Mouse (Mus musculus) CH12.LX (cell line): Measurements from ENCODE around the gene Ap3d1. TPM values are rescaled to one million over a fixed set of nuclear protein-coding genes. Genes with fewer than 3 reads are reported as not detected.

Experiments
- DNase-seq: peaks from one replicate; pipeline ENCODE4 v3.0.0-alpha.2; 2013; ENCODE audit errors: extremely low read depth
- H3K27ac ChIP-seq: 2 replicates; pipeline ENCODE4 v1.5.1; 2012; ENCODE audit warnings: low read depth, mild to moderate bottlenecking, control low read depth, moderate library complexity; ENCODE audit not compliant: insufficient read depth
- H3K27me3 ChIP-seq: replicated peaks from 2 replicates; pipeline ENCODE3; 2012; ENCODE audit warnings: inconsistent platforms
- H3K36me3 ChIP-seq, 2 experiments: replicated peaks in 1 of 2; 2 replicates each; pipeline versions ENCODE3 to v1.6.1; 2012; ENCODE audit warnings: inconsistent platforms in 1 of 2, low read length in 1 of 2, mild to moderate bottlenecking in 1 of 2, mixed read lengths in 1 of 2, moderate library complexity in 1 of 2; ENCODE audit not compliant: control insufficient read depth in 1 of 2, insufficient read depth in 1 of 2
- H3K4me1 ChIP-seq, 2 experiments: 2 replicates each; pipeline ENCODE4 v1.6.1; 2012; ENCODE audit warnings: inconsistent platforms in 1 of 2, moderate library complexity in 1 of 2; ENCODE audit not compliant: insufficient read depth in 2 of 2, control insufficient read depth in 1 of 2
- H3K4me2 ChIP-seq: 2 replicates; pipeline ENCODE4 v1.6.1; 2012; ENCODE audit warnings: low read depth, mild to moderate bottlenecking, control low read depth; ENCODE audit not compliant: poor library complexity, insufficient read depth, severe bottlenecking
- H3K4me3 ChIP-seq, 3 experiments: fragments of 150-350 bp in 1 of 3; sonication (generic) in 1 of 3; replicated peaks in 1 of 3; 2 replicates each; pipeline versions ENCODE3 to v1.5.1; 2011 to 2012; ENCODE audit warnings: low read depth in 2 of 3, low read length in 2 of 3, mild to moderate bottlenecking in 2 of 3, moderate library complexity in 2 of 3, control low read depth in 1 of 3, improper control_type of control experiment in 1 of 3, inconsistent platforms in 1 of 3, mixed read lengths in 1 of 3; ENCODE audit not compliant: poor library complexity in 1 of 3
- H3K79me2 ChIP-seq: replicated peaks from 2 replicates; pipeline ENCODE4 v1.6.1; 2012; ENCODE audit warnings: mild to moderate bottlenecking, moderate library complexity; ENCODE audit not compliant: control insufficient read depth, poor library complexity, insufficient read depth, severe bottlenecking; ENCODE audit errors: extremely low read depth
- H3K9ac ChIP-seq: 2 replicates; pipeline ENCODE4 v1.6.1; 2012; ENCODE audit warnings: low read depth, mild to moderate bottlenecking, control low read depth, moderate library complexity; ENCODE audit not compliant: insufficient read depth
- H3K9me3 ChIP-seq: replicated peaks from 2 replicates; pipeline ENCODE3; 2012; ENCODE audit warnings: low read length, inconsistent platforms, mixed read lengths
- BHLHE40 ChIP-seq: IDR thresholded peaks from 2 replicates; pipeline ENCODE4 v1.6.1; 2011; ENCODE audit warnings: mild to moderate bottlenecking, low read depth, low read length, improper control_type of control experiment
- CHD1 ChIP-seq: IDR thresholded peaks from 2 replicates; pipeline ENCODE4 v1.6.1; 2012; ENCODE audit warnings: low read depth, low read length, improper control_type of control experiment, inconsistent platforms
- CHD2 ChIP-seq: IDR thresholded peaks from 2 replicates; pipeline ENCODE4 v1.6.1; 2011; ENCODE audit warnings: low read length, improper control_type of control experiment
- CTCF ChIP-seq, 2 experiments: IDR thresholded peaks in 1 of 2; conservative IDR thresholded peaks in 1 of 2; 2 replicates each; pipeline ENCODE4 v1.5.1; 2011 to 2012; ENCODE audit warnings: low read depth in 2 of 2, low read length in 2 of 2, improper control_type of control experiment in 1 of 2, inconsistent platforms in 1 of 2, mild to moderate bottlenecking in 1 of 2, moderate library complexity in 1 of 2
- E2F4 ChIP-seq: IDR thresholded peaks from 2 replicates; pipeline ENCODE4 v1.6.1; 2011; ENCODE audit warnings: low read depth, low read length, improper control_type of control experiment; ENCODE audit not compliant: insufficient replicate concordance
- ELF1 ChIP-seq: IDR thresholded peaks from 2 replicates; pipeline ENCODE4 v1.6.1; 2014; ENCODE audit warnings: low read depth, mild to moderate bottlenecking, inconsistent platforms, low read length, improper control_type of control experiment
- EP300 ChIP-seq: IDR thresholded peaks from 2 replicates; pipeline ENCODE4 v1.6.1; 2011; ENCODE audit warnings: low read length, improper control_type of control experiment
- ETS1 ChIP-seq: conservative IDR thresholded peaks from 2 replicates; pipeline ENCODE4 v1.6.1; 2012; ENCODE audit warnings: low read depth, mild to moderate bottlenecking, inconsistent platforms, low read length, improper control_type of control experiment, moderate library complexity
- GABPA ChIP-seq: IDR thresholded peaks from 2 replicates; pipeline ENCODE4 v1.6.1; 2012; ENCODE audit warnings: low read depth, low read length, improper control_type of control experiment, inconsistent platforms; ENCODE audit not compliant: insufficient replicate concordance
- HCFC1 ChIP-seq: IDR thresholded peaks from 2 replicates; pipeline ENCODE4 v1.6.1; 2012; ENCODE audit warnings: low read depth, mild to moderate bottlenecking, inconsistent platforms, low read length, improper control_type of control experiment
- IRF4 ChIP-seq: IDR thresholded peaks from 2 replicates; pipeline ENCODE4 v1.6.1; 2014; ENCODE audit warnings: low read depth, mild to moderate bottlenecking, inconsistent platforms, low read length, improper control_type of control experiment
- JUN ChIP-seq: IDR thresholded peaks from 2 replicates; pipeline ENCODE4 v1.6.1; 2011; ENCODE audit warnings: low read depth, mild to moderate bottlenecking, low read length, improper control_type of control experiment, moderate library complexity; ENCODE audit not compliant: insufficient read depth
- JUND ChIP-seq: conservative IDR thresholded peaks from 2 replicates; pipeline ENCODE4 v1.6.1; 2011; ENCODE audit warnings: low read depth, low read length, improper control_type of control experiment
- KAT2A ChIP-seq: IDR thresholded peaks from 2 replicates; pipeline ENCODE4 v1.6.1; 2012; ENCODE audit warnings: low read length, improper control_type of control experiment, inconsistent platforms; ENCODE audit not compliant: insufficient replicate concordance
- MAFK ChIP-seq: IDR thresholded peaks from 2 replicates; pipeline ENCODE4 v1.6.1; 2011; ENCODE audit warnings: low read length, improper control_type of control experiment; ENCODE audit not compliant: insufficient replicate concordance
- MAX ChIP-seq: IDR thresholded peaks from 2 replicates; pipeline ENCODE4 v1.6.1; 2011; ENCODE audit warnings: low read length, improper control_type of control experiment
- MAZ ChIP-seq: IDR thresholded peaks from 2 replicates; pipeline ENCODE4 v1.6.1; 2012; ENCODE audit warnings: low read depth, mild to moderate bottlenecking, inconsistent platforms, low read length, improper control_type of control experiment, moderate library complexity
- MEF2A ChIP-seq: IDR thresholded peaks from 2 replicates; pipeline ENCODE4 v1.6.1; 2014; ENCODE audit warnings: low read depth, mild to moderate bottlenecking, inconsistent platforms, low read length, improper control_type of control experiment, borderline replicate concordance
- MXI1 ChIP-seq: IDR thresholded peaks from 2 replicates; pipeline ENCODE4 v1.6.1; 2011; ENCODE audit warnings: mild to moderate bottlenecking, low read depth, low read length, improper control_type of control experiment
- MYC ChIP-seq: IDR thresholded peaks from 2 replicates; pipeline ENCODE4 v1.6.1; 2011; ENCODE audit warnings: low read depth, mild to moderate bottlenecking, improper control_type of control experiment, low read length
- NELFE ChIP-seq: IDR thresholded peaks from 2 replicates; pipeline ENCODE4 v1.6.1; 2011; ENCODE audit warnings: low read depth, low read length, improper control_type of control experiment
- NRF1 ChIP-seq: IDR thresholded peaks from 2 replicates; pipeline ENCODE4 v1.6.1; 2014; ENCODE audit warnings: low read depth, mild to moderate bottlenecking, inconsistent platforms, low read length, improper control_type of control experiment, moderate library complexity
- PAX5 ChIP-seq: IDR thresholded peaks from 2 replicates; pipeline ENCODE4 v1.6.1; 2012; ENCODE audit warnings: low read length, inconsistent platforms, mixed read lengths
- POLR2A ChIP-seq: IDR thresholded peaks from 2 replicates; pipeline ENCODE4 v1.6.1; 2011; ENCODE audit warnings: low read depth, mild to moderate bottlenecking, improper control_type of control experiment, low read length
- POLR2AphosphoS2 ChIP-seq: IDR thresholded peaks from 2 replicates; pipeline ENCODE4 v1.6.1; 2011; ENCODE audit warnings: low read depth, low read length, improper control_type of control experiment
- RAD21 ChIP-seq: IDR thresholded peaks from 2 replicates; pipeline ENCODE4 v1.6.1; 2011; ENCODE audit warnings: low read depth, mild to moderate bottlenecking, low read length, improper control_type of control experiment, moderate library complexity
- RCOR1 ChIP-seq: conservative IDR thresholded peaks from 2 replicates; pipeline ENCODE4 v1.6.1; 2012; ENCODE audit warnings: low read depth, mild to moderate bottlenecking, inconsistent platforms, low read length, improper control_type of control experiment
- SIN3A ChIP-seq: IDR thresholded peaks from 2 replicates; pipeline ENCODE4 v1.6.1; 2012; ENCODE audit warnings: low read length, improper control_type of control experiment, inconsistent platforms
- SMC3 ChIP-seq: IDR thresholded peaks from 2 replicates; pipeline ENCODE4 v1.6.1; 2011; ENCODE audit warnings: low read depth, low read length, improper control_type of control experiment
- TBP ChIP-seq: conservative IDR thresholded peaks from 2 replicates; pipeline ENCODE4 v1.6.1; 2011; ENCODE audit warnings: low read depth, low read length, improper control_type of control experiment
- TCF12 ChIP-seq: IDR thresholded peaks from 2 replicates; pipeline ENCODE4 v1.6.1; 2014; ENCODE audit warnings: low read depth, mild to moderate bottlenecking, inconsistent platforms, low read length, improper control_type of control experiment
- UBTF ChIP-seq: IDR thresholded peaks from 2 replicates; pipeline ENCODE4 v1.6.1; 2012; ENCODE audit warnings: low read depth, mild to moderate bottlenecking, inconsistent platforms, low read length, improper control_type of control experiment, moderate library complexity
- USF1 ChIP-seq: IDR thresholded peaks from 2 replicates; pipeline ENCODE4 v1.6.1; 2014; ENCODE audit warnings: low read depth, mild to moderate bottlenecking, inconsistent platforms, low read length, improper control_type of control experiment
- USF2 ChIP-seq: conservative IDR thresholded peaks from 2 replicates; pipeline ENCODE4 v1.6.1; 2011; ENCODE audit warnings: low read depth, low read length, improper control_type of control experiment
- ZC3H11A ChIP-seq: IDR thresholded peaks from 2 replicates; pipeline ENCODE4 v1.6.1; 2012; ENCODE audit warnings: low read depth, mild to moderate bottlenecking, inconsistent platforms, low read length, improper control_type of control experiment
- ZKSCAN1 ChIP-seq: IDR thresholded peaks from 2 replicates; pipeline ENCODE4 v1.6.1; 2012; ENCODE audit warnings: low read depth, inconsistent platforms, low read length, improper control_type of control experiment, borderline replicate concordance
- ZMIZ1 ChIP-seq: IDR thresholded peaks from 2 replicates; pipeline ENCODE4 v1.6.1; 2012; ENCODE audit warnings: low read depth, mild to moderate bottlenecking, inconsistent platforms, low read length, improper control_type of control experiment
- ZNF384 ChIP-seq: IDR thresholded peaks from 2 replicates; pipeline ENCODE4 v1.6.1; 2012; ENCODE audit warnings: low read depth, low read length, improper control_type of control experiment, inconsistent platforms
- dilution Hi-C: fragments of 300-500 bp; cut with MboI; formaldehyde crosslinking; loops from 2 replicates; pipeline ENCODE4 v1.14.3; 2020; ENCODE audit warnings: low sequenced_read_pairs; ENCODE audit not compliant: extremely low pct_unique_long_range_greater_than_20kb, extremely low pct_ligation_motif_present
- in situ Hi-C: fragments of 300-500 bp; cut with MboI; formaldehyde crosslinking; loops from 3 replicates; pipeline ENCODE4 v1.14.3; 2019; ENCODE audit warnings: low sequenced_read_pairs, low pct_ligation_motif_present, low pct_unique_long_range_greater_than_20kb, mixed read lengths
- polyA plus RNA-seq: library from polyadenylated mRNA; unstranded; fragments of >175 nt; gene quantifications from 2 replicates; pipeline ENCODE4 v1.2.1, GENCODE M21; 2012; ENCODE audit warnings: low read depth; ENCODE audit not compliant: insufficient read length
- total RNA-seq, 2 experiments: library from RNA; depleted of rRNA; stranded (reverse); fragments of 300-350 nt in 1 of 2; fragments of >200 nt in 1 of 2; gene quantifications; 2 replicates each; pipeline ENCODE4 v1.2.3; 2012 to 2014

Gene Ap3d1
- total and polyA plus RNA-seq, 3 experiments, result 28.4 to 57.0 (median 49.4) TPM

GRCm38 (mm10) chr10:80696502-80697392, 45.3 kb downstream of the Ap3d1 start:
- TF ChIP-seq NELFE, result no peak
- no peak for TF ChIP-seq ETS1
- TF ChIP-seq KAT2A, result no peak
- TF ChIP-seq SMC3, result no peak
- TF ChIP-seq EP300, result peak; percentile 33; the same call in 1 of the 2 replicates
- TF ChIP-seq NRF1, result no peak
- no peak for TF ChIP-seq RCOR1
- peak; percentile 42; the same call in 1 of the 2 replicates for TF ChIP-seq POLR2AphosphoS2
- TF ChIP-seq CHD1, result no peak; the same call in 1 of the 2 replicates
- no peak for TF ChIP-seq JUND
- no peak for TF ChIP-seq ZKSCAN1
- TF ChIP-seq TCF12, result no peak
- TF ChIP-seq MAX, result no peak
- no peak for TF ChIP-seq GABPA
- TF ChIP-seq POLR2A, result peak; percentile 6; the same call in 1 of the 2 replicates
- TF ChIP-seq ZC3H11A, result no peak
- no peak for TF ChIP-seq E2F4
- no peak for TF ChIP-seq ZNF384
- TF ChIP-seq RAD21, result no peak
- peak; percentile 54; the same call in 1 of the 2 replicates for TF ChIP-seq MYC
- no peak for TF ChIP-seq IRF4
- no peak for TF ChIP-seq CHD2
- TF ChIP-seq USF2, result no peak
- 0 out of 2 replicates have a peak, but pooled peaks have one; percentile 44 for TF ChIP-seq MEF2A
- TF ChIP-seq MXI1, result no peak
- no peak for TF ChIP-seq HCFC1
- no peak for TF ChIP-seq CTCF (conservative IDR thresholded peaks at IDR 0.05 in 1 of 2, IDR thresholded peaks at IDR 0.05 in 1 of 2; ENCODE audit: low read depth in 2 of 2, low read length in 2 of 2)
- no peak for TF ChIP-seq JUN
- TF ChIP-seq BHLHE40, result peak; percentile 32; the same call in 1 of the 2 replicates
- no peak for TF ChIP-seq MAFK
- TF ChIP-seq ELF1, result no peak
- peak; percentile 74 for TF ChIP-seq TBP
- no peak for TF ChIP-seq MAZ
- no peak for TF ChIP-seq PAX5
- 0 out of 2 replicates have a peak, but pooled peaks have one; percentile 30 for TF ChIP-seq UBTF
- no peak for TF ChIP-seq ZMIZ1
- TF ChIP-seq USF1, result no peak
- peak; percentile 37 for TF ChIP-seq SIN3A

More at GRCm38 (mm10) chr10:80696502-80697392, 45.3 kb downstream of the Ap3d1 start:
- peaks cover 30% of the 10 kb centered on the region for H3K79me2 ChIP-seq
- peak overlapping the region; percentile 91 for H3K4me2 ChIP-seq
- peaks cover 0 to 23% of the 10 kb centered on the region in 2 experiments for H3K36me3 ChIP-seq
- peak overlapping the region; percentile 100 for H3K27ac ChIP-seq
- H3K4me1 ChIP-seq, result peaks cover 44 to 81% of the 10 kb centered on the region in 2 experiments
- no peaks in the 10 kb centered on the region for H3K9me3 ChIP-seq
- dilution Hi-C loops (no loop called here), in situ Hi-C loops (loop anchor here (25.0 kb wide), 1 partner anchor 259 kb away; the partner anchor contains the start of gene Tcf3)
- no peaks in the 10 kb centered on the region for H3K27me3 ChIP-seq
- H3K9ac ChIP-seq, result peak overlapping the region; percentile 39; the same call in 1 of the 2 replicates
- peak overlapping the region in 2 of 3 experiments; percentile 21 to 46 for H3K4me3 ChIP-seq
- no peak for DNase-seq
